Mouse (Mus musculus) limb, embryonic 15.5 days (tissue): Measurements from ENCODE around the gene Fam122c. TPM values are rescaled to one million over a fixed set of nuclear protein-coding genes. Genes with fewer than 3 reads are reported as not detected.
A peak's percentile ranks its signal among the peaks of the same experiment; 100 is the strongest.

ENCODE experiments used
- ATAC-seq: fragments of 200-750 bp; cut with Nextera tagmentation; 2 replicates; pipeline ENCODE4 v1.8.0; 2017; ENCODE audit warnings: low read depth, moderate TSS enrichment; ENCODE audit not compliant: insufficient number of reproducible peaks, low FRiP score, low TSS enrichment
- H3K27ac ChIP-seq: fragments of 300-500 bp; sonication (generic); 2 replicates; pipeline ENCODE4 v1.5.1; 2015; ENCODE audit warnings: moderate library complexity, mild to moderate bottlenecking, inconsistent platforms
- H3K27me3 ChIP-seq: fragments of 300-500 bp; sonication (generic); 2 replicates; pipeline ENCODE4 v1.6.1; 2015; ENCODE audit warnings: inconsistent platforms
- H3K36me3 ChIP-seq: fragments of 300-500 bp; sonication (generic); 2 replicates; pipeline ENCODE4 v1.6.1; 2015; ENCODE audit warnings: inconsistent platforms
- H3K4me1 ChIP-seq: fragments of 300-500 bp; sonication (generic); 2 replicates; pipeline ENCODE4 v1.6.1; 2015; ENCODE audit warnings: inconsistent platforms
- H3K4me2 ChIP-seq: fragments of 300-500 bp; sonication (generic); 2 replicates; pipeline ENCODE4 v1.6.1; 2015; ENCODE audit warnings: mild to moderate bottlenecking, inconsistent platforms
- H3K4me3 ChIP-seq: fragments of 300-500 bp; sonication (generic); 2 replicates; pipeline ENCODE4 v1.5.1; 2015; ENCODE audit warnings: mild to moderate bottlenecking, inconsistent platforms
- H3K9ac ChIP-seq: fragments of 300-500 bp; sonication (generic); 2 replicates; pipeline ENCODE4 v1.6.1; 2015; ENCODE audit warnings: inconsistent platforms
- H3K9me3 ChIP-seq: fragments of 300-500 bp; sonication (generic); 2 replicates; pipeline ENCODE4 v1.6.1; 2016; ENCODE audit warnings: inconsistent platforms
- WGBS: fragments of 180-500 bp; shearing (Covaris S2); methylation state at CpG from one replicate; pipeline ENCODE4 v1.1.7; 2015; 5-methylcytosine and 5-hydroxymethylcytosine counted together
- polyA plus RNA-seq: library from polyadenylated mRNA; unstranded; fragments of >200 nt; fragmentation: Nextera tagmentation; extraction: Ambion mirVana; gene quantifications from 2 replicates; pipeline ENCODE4 v1.2.1, GENCODE M21; 2015

Fam122c gene
- not detected in 2 replicates for polyA plus RNA-seq

GRCm38 (mm10) chrX:53273124-53273523 lies at the start of gene Fam122c:
Gene Fam122c, plus strand, starts transcription at chrX:53273424.
- H3K9ac ChIP-seq: no peak within 1 kb of the TSS
- no peak within 1 kb of the TSS for H3K27ac ChIP-seq
- ATAC-seq: no peak
- no peak within 1 kb of the TSS for H3K4me3 ChIP-seq
- no peaks in the 10 kb centered on the region for H3K27me3 ChIP-seq
- H3K4me2 ChIP-seq: no peak within 1 kb of the TSS
- WGBS: 61% methylated on average over 1 of the region's 1 CpGs
- H3K9me3 ChIP-seq: no peaks in the 10 kb centered on the region
- H3K4me1 ChIP-seq: no peaks in the 10 kb centered on the region
- H3K36me3 ChIP-seq: no peaks in the 10 kb centered on the region

GRCm38 (mm10) chrX:53224353-53224944 lies 48.8 kb upstream of the Fam122c start:
- Histone ChIP-seq H3K4me1 (0 out of 2 replicates have a peak, but pooled peaks cover 2% of the 10 kb centered on the region), H3K4me3 (no peak overlapping the region), H3K4me2 (no peak overlapping the region), H3K27ac (0 out of 2 replicates have a peak overlapping the region, but pooled peaks have one; percentile 57), H3K27me3 (no peaks in the 10 kb centered on the region), H3K36me3 (no peaks in the 10 kb centered on the region), H3K9me3 (no peaks in the 10 kb centered on the region), H3K9ac (no peak overlapping the region)
- no peak for ATAC-seq
- WGBS: 64% methylated on average over 6 of the region's 6 CpGs

GRCm38 (mm10) chrX:53231965-53232364 lies 41.3 kb upstream of the Fam122c start:
- peak overlapping the region; percentile 17 for H3K4me3 ChIP-seq
- 31% methylated on average over 13 of the region's 13 CpGs for WGBS
- no peak for ATAC-seq
- no peaks in the 10 kb centered on the region for H3K36me3 ChIP-seq
- no peaks in the 10 kb centered on the region for H3K4me1 ChIP-seq
- peak overlapping the region; percentile 75 for H3K27ac ChIP-seq
- H3K9ac ChIP-seq: peak overlapping the region; percentile 10; the same call in 1 of the 2 replicates
- H3K9me3 ChIP-seq: no peaks in the 10 kb centered on the region
- no peaks in the 10 kb centered on the region; the same call in 1 of the 2 replicates for H3K27me3 ChIP-seq
- H3K4me2 ChIP-seq: peak overlapping the region; percentile 35

GRCm38 (mm10) chrX:53233689-53234088 lies 39.5 kb upstream of the Fam122c start:
- peak; percentile 61; the same call in 1 of the 2 replicates for ATAC-seq
- no peaks in the 10 kb centered on the region for H3K4me1 ChIP-seq
- 29% methylated on average over 4 of the region's 4 CpGs for WGBS
- H3K36me3 ChIP-seq: no peaks in the 10 kb centered on the region
- H3K27me3 ChIP-seq: no peaks in the 10 kb centered on the region; the same call in 1 of the 2 replicates
- H3K4me2 ChIP-seq: no peak overlapping the region
- H3K27ac ChIP-seq: 0 out of 2 replicates have a peak overlapping the region, but pooled peaks have one; percentile 2
- no peak overlapping the region for H3K4me3 ChIP-seq
- no peaks in the 10 kb centered on the region for H3K9me3 ChIP-seq
- H3K9ac ChIP-seq: no peak overlapping the region

GRCm38 (mm10) chrX:53236404-53236803 lies 36.8 kb upstream of the Fam122c start:
- Histone ChIP-seq H3K27ac (no peak overlapping the region), H3K9ac (no peak overlapping the region), H3K9me3 (no peaks in the 10 kb centered on the region), H3K4me3 (no peak overlapping the region), H3K36me3 (no peaks in the 10 kb centered on the region), H3K4me2 (no peak overlapping the region), H3K4me1 (no peaks in the 10 kb centered on the region), H3K27me3 (no peaks in the 10 kb centered on the region)
- 47% methylated on average over 7 of the region's 7 CpGs for WGBS
- no peak for ATAC-seq

- H3K4me2 ChIP-seq: no peak overlapping the region
- H3K4me3 ChIP-seq: no peak overlapping the region
- no peaks in the 10 kb centered on the region for H3K36me3 ChIP-seq
- H3K9me3 ChIP-seq: no peaks in the 10 kb centered on the region
- no peaks in the 10 kb centered on the region for H3K27me3 ChIP-seq
- no peaks in the 10 kb centered on the region for H3K4me1 ChIP-seq
- WGBS: 20% methylated on average over 2 of the region's 2 CpGs
- H3K9ac ChIP-seq: no peak overlapping the region
- H3K27ac ChIP-seq: no peak overlapping the region
- ATAC-seq: no peak
Measured at GRCm38 (mm10) chrX:53237971-53238370, 35.3 kb upstream of the Fam122c start.

- no peaks in the 10 kb centered on the region for H3K27me3 ChIP-seq
- no peaks in the 10 kb centered on the region for H3K36me3 ChIP-seq
- H3K9me3 ChIP-seq: no peaks in the 10 kb centered on the region
- H3K9ac ChIP-seq: no peak within 1 kb of the TSS
- no peak for ATAC-seq
- no peak within 1 kb of the TSS for H3K27ac ChIP-seq
- no peak within 1 kb of the TSS for H3K4me3 ChIP-seq
- H3K4me2 ChIP-seq: no peak within 1 kb of the TSS
- WGBS: 72% methylated on average over 4 of the region's 4 CpGs
- no peaks in the 10 kb centered on the region for H3K4me1 ChIP-seq
Measured at GRCm38 (mm10) chrX:53240011-53240410, 33.2 kb upstream of the Fam122c start, which contains the start of gene Plac1. Gene Plac1, minus strand, starts transcription at chrX:53240111.

- H3K9ac ChIP-seq: no peak overlapping the region
- H3K4me1 ChIP-seq: no peaks in the 10 kb centered on the region
- no peaks in the 10 kb centered on the region for H3K36me3 ChIP-seq
- no peak overlapping the region for H3K4me3 ChIP-seq
- no peak overlapping the region for H3K27ac ChIP-seq
- no peak for ATAC-seq
- H3K9me3 ChIP-seq: no peaks in the 10 kb centered on the region
- no peaks in the 10 kb centered on the region for H3K27me3 ChIP-seq
- no peak overlapping the region for H3K4me2 ChIP-seq
Measured at GRCm38 (mm10) chrX:53255195-53255594, 18.0 kb upstream of the Fam122c start.

GRCm38 (mm10) chrX:53266186-53266585 lies 7.0 kb upstream of the Fam122c start:
- H3K27me3 ChIP-seq: no peaks in the 10 kb centered on the region
- no peak for ATAC-seq
- no peaks in the 10 kb centered on the region for H3K4me1 ChIP-seq
- H3K9ac ChIP-seq: no peak overlapping the region
- H3K4me2 ChIP-seq: no peak overlapping the region
- H3K9me3 ChIP-seq: no peaks in the 10 kb centered on the region
- H3K4me3 ChIP-seq: no peak overlapping the region
- H3K27ac ChIP-seq: no peak overlapping the region
- WGBS: 72% methylated on average over 9 of the region's 9 CpGs
- no peaks in the 10 kb centered on the region for H3K36me3 ChIP-seq

- H3K36me3 ChIP-seq: no peaks in the 10 kb centered on the region
- peak overlapping the region; percentile 80 for H3K4me2 ChIP-seq
- no peaks in the 10 kb centered on the region for H3K4me1 ChIP-seq
- H3K27me3 ChIP-seq: no peaks in the 10 kb centered on the region
- H3K9ac ChIP-seq: peak overlapping the region; percentile 21; the same call in 1 of the 2 replicates
- H3K9me3 ChIP-seq: no peaks in the 10 kb centered on the region
- ATAC-seq: peak; percentile 85
- WGBS: 27% methylated on average over 10 of the region's 10 CpGs
- H3K4me3 ChIP-seq: peak overlapping the region; percentile 55
- peak overlapping the region; percentile 77 for H3K27ac ChIP-seq
Measured at GRCm38 (mm10) chrX:53268856-53269255, 4.4 kb upstream of the Fam122c start.

GRCm38 (mm10) chrX:53269289-53270062 lies 3.7 kb upstream of the Fam122c start, which contains the start of gene Fam122b:
Gene Fam122b, minus strand, starts transcription at chrX:53269805.
- WGBS: 20% methylated on average over 36 of the region's 40 CpGs
- peak; percentile 78; the same call in 1 of the 2 replicates for ATAC-seq
- Histone ChIP-seq H3K4me2 (peak within 1 kb of the TSS; percentile 80), H3K9me3 (no peaks in the 10 kb centered on the region), H3K9ac (peak within 1 kb of the TSS; percentile 21; the same call in 1 of the 2 replicates), H3K27me3 (no peaks in the 10 kb centered on the region), H3K27ac (peak within 1 kb of the TSS; percentile 77), H3K4me3 (peak within 1 kb of the TSS; percentile 55), H3K36me3 (no peaks in the 10 kb centered on the region), H3K4me1 (no peaks in the 10 kb centered on the region)

- no peak for ATAC-seq
- H3K27ac ChIP-seq: no peak overlapping the region
- no peaks in the 10 kb centered on the region for H3K36me3 ChIP-seq
- H3K4me2 ChIP-seq: peak overlapping the region; percentile 43
- no peaks in the 10 kb centered on the region for H3K9me3 ChIP-seq
- H3K4me3 ChIP-seq: peak overlapping the region; percentile 55
- H3K4me1 ChIP-seq: no peaks in the 10 kb centered on the region
- no peaks in the 10 kb centered on the region for H3K27me3 ChIP-seq
- H3K9ac ChIP-seq: no peak overlapping the region
- 26% methylated on average over 10 of the region's 10 CpGs for WGBS
Measured at GRCm38 (mm10) chrX:53270063-53270432, 3.2 kb upstream of the Fam122c start.
